Mouse (Mus musculus) MEL (cell line): ENCODE measurements at regions not wholly inside any gene's neighbourhood (a gene's known extent, or its start where the extent isn't known, plus 50 kb on each side); places are given as distances from the start of the nearest gene placed in this dataset.

Experiments
- GATA1 ChIP-seq: IDR thresholded peaks from 2 replicates; pipeline ENCODE4 v1.6.1; 2011; ENCODE audit warnings: low read depth, low read length, improper control_type of control experiment
- MXI1 ChIP-seq: IDR thresholded peaks from 2 replicates; pipeline ENCODE4 v1.6.1; 2011; ENCODE audit warnings: mild to moderate bottlenecking, low read depth, low read length, improper control_type of control experiment
- POLR2A ChIP-seq, 2 experiments: IDR thresholded peaks; 2 replicates each; pipeline ENCODE4 v1.6.1; 2011 to 2012; ENCODE audit warnings: low read length in 2 of 2, mild to moderate bottlenecking in 2 of 2, control low read depth in 1 of 2, improper control_type of control experiment in 1 of 2, low read depth in 1 of 2, moderate library complexity in 1 of 2; ENCODE audit not compliant: control insufficient read depth in 1 of 2, insufficient read depth in 1 of 2, poor library complexity in 1 of 2
- SIN3A ChIP-seq: IDR thresholded peaks from 2 replicates; pipeline ENCODE4 v1.6.1; 2012; ENCODE audit warnings: low read length, improper control_type of control experiment, inconsistent platforms
- TCF12 ChIP-seq: IDR thresholded peaks from 2 replicates; pipeline ENCODE4 v1.6.1; 2014; ENCODE audit warnings: low read depth, mild to moderate bottlenecking, inconsistent platforms, low read length, improper control_type of control experiment, moderate library complexity
- ZKSCAN1 ChIP-seq: IDR thresholded peaks from 2 replicates; pipeline ENCODE4 v1.6.1; 2012; ENCODE audit warnings: low read depth, mild to moderate bottlenecking, inconsistent platforms, low read length, improper control_type of control experiment, moderate library complexity

- TF ChIP-seq MXI1 (no peak), SIN3A (no peak), ZKSCAN1 (no peak), GATA1 (no peak), TCF12 (no peak), POLR2A (IDR thresholded peaks at IDR 0.05; ENCODE audit: control insufficient read depth in 1 of 2, insufficient read depth in 1 of 2, low read depth in 1 of 2, low read length in 2 of 2, poor library complexity in 1 of 2) (no peak)
Observed at GRCm38 (mm10) chr1:128722061-128722471, 130.0 kb upstream of the Cxcr4 start.
